Mouse (Mus musculus) liver, embryonic 18 days (tissue): Measurements from ENCODE around the gene Zfp386. TPM values are rescaled to one million over a fixed set of nuclear protein-coding genes. Genes with fewer than 3 reads are reported as not detected.

Experiments used
- polyA plus RNA-seq: library from polyadenylated mRNA; depleted of rRNA; stranded (reverse); fragments of >200 nt; gene quantifications from 2 replicates; pipeline ENCODE4 v1.2.3, GENCODE M21; 2012; rRNA removed

The Zfp386 gene
- 5.1 and 5.2 TPM in 2 replicates for polyA plus RNA-seq

DNA sequence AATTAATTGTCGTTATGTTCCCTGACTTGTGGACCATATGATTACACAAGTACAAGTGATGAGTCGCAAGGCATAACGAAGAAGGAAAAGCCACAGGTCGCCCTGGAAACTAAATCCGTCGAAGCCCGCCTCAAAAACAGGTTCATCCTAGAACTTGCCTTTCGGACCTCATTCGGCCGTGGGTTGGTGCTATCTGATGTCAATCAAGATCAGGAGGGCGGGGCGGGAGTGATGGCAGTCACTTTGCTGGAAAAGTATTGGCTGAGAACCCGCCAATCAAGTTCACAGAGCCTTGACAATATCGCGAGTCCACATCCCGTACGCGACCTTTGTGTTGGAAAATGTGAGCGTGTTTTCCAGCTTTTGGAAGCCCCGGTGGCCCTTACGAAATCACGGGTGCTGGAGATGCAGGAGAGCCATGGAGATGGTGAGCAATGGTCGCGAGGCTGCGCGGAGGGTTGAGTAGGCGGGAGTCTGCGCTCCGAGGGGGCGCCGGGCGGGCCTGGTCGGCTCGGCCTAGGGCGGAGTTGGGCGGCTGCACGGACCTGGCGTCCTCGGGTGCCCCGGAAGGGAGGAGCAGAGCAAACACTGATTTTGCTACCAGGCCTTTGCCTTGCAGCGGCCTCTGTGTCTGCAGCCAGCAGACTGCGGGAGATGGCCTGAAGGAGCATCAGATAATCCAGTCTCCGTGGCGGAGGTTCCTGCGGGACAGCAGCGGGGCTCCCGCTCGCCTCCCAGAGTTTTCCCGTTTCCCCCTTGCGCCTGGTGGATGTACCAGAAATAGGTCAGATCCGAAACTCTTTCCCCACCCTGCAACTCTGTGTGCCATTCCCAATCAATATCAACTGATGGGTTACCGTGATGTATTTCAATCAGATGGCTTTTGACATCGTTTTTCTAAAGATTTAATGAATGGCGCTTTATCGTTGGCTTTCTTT, at the start of gene Zfp386:
Gene Zfp386, plus strand, starts transcription at position 285 of the 938 bp plus-strand sequence.

GRCm38 (mm10) chr12:116077074-116077854, 29.7 kb downstream of the Zfp386 start, which contains the start of gene Vipr2:
TSS of gene Vipr2 (plus strand) at chr12:116077726.

Other genes with a start within 250 kb of the Zfp386 start
- gene Vipr2, start 30.0 kb downstream of the Zfp386 start, polyA plus RNA-seq = 0.16 and 0.18 TPM in 2 replicates
- gene Wdr60, start 215.3 kb downstream of the Zfp386 start, polyA plus RNA-seq = 2.3 and 2.6 TPM in 2 replicates
- not detected in 2 replicates for gene Gm11027, start 227.7 kb downstream of the Zfp386 start, polyA plus RNA-seq
- gene Esyt2, start 233.5 kb downstream of the Zfp386 start, polyA plus RNA-seq = 6.3 and 6.9 TPM in 2 replicates